Comparison of ENCODE assay signal across 9 mouse cellular contexts in the genomic region with DNA sequence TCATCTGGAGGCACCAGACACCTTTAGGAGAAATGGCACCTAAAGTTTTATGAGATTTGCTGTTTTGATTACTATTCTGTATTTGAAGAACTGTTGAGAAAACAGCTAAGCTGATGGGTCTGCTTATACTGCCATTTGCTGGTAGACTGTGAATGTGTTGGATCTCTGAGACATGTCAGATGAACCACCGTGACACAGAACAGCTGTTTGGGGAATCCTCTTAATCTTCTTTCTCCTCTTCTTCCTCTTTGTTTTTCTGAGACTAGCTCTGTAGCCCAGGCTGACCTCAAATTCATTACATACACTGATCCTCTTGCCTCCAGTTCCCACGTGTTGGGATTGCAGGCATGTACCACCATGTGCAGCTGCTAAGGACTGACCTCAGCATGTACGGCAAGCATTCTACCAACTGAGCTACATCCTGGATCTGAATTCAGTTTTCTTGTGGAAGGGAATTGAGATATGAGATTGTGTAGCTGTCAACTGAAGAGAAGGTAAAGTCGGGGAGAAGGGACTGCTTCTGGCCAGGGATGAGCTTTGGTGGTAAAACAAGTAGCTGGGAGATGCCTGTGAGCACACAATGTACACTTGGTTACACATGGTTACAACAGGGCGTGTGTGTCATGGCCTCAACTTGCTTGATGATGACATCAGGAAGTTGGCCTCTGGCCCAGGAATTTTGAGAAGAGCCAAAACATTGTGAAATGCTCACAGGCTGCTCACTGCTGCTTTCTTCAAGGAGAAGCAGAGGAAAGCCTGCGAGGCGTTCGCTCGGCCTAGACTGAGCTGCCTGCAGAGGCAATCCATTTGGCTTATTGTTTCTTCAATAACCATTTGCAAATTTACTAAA. TPM values are rescaled to one million over a fixed set of nuclear protein-coding genes. Genes with fewer than 3 reads are reported as not detected.
DNase-seq lines count a peak whose midpoint lies in the region; ATAC-seq and TF ChIP-seq lines count a peak whose summit lies in the region.
"Had no signal": no experiment of that assay in that cellular context is flagged by ENCODE, and none has a peak within 500 bp of the region (broad histone marks: within the 10 kb centered on the region; RNA-seq: fewer than 3 reads in every experiment).

No protein-coding gene starts in this region.

- ATAC-seq in heart, embryonic 12.5 days (ENCODE audit: insufficient number of reproducible peaks, low FRiP score) = peak; percentile 67
- peak; percentile 47; the same call in 1 of the 2 replicates for ATAC-seq in limb, embryonic 14.5 days (ENCODE audit: low FRiP score, low read depth)

- peaks cover 16% of the 10 kb centered on the region; the same call in 1 of the 2 replicates for H3K4me1 ChIP-seq in heart, embryonic 12.5 days (replicated peaks)
- no peaks in the 10 kb centered on the region for H3K4me1 ChIP-seq in limb, embryonic 14.5 days (ENCODE audit: control insufficient read depth, insufficient read depth, low read length)
- H3K4me1 ChIP-seq: limb, embryonic 12.5 days had no signal

- no peak overlapping the region for H3K4me3 ChIP-seq in heart, embryonic 12.5 days
- no peak overlapping the region for H3K4me3 ChIP-seq in limb, embryonic 14.5 days (replicated peaks; ENCODE audit: low read length)
- H3K4me3 ChIP-seq: limb, embryonic 12.5 days had no signal

- 53% methylated on average over 9 of the region's 9 CpGs for WGBS in heart, embryonic 12.5 days
- WGBS in limb, embryonic 14.5 days = 66% methylated on average over 9 of the region's 9 CpGs

- no peaks in the 10 kb centered on the region for H3K9me3 ChIP-seq in heart, embryonic 12.5 days (replicated peaks)
- H3K9me3 ChIP-seq in limb, embryonic 14.5 days (ENCODE audit: control insufficient read depth, low read length) = no peaks in the 10 kb centered on the region
- H3K9me3 ChIP-seq: limb, embryonic 12.5 days had no signal

- no peak for TF ChIP-seq POLR2A in limb, embryonic 14.5 days (IDR thresholded peaks at IDR 0.05; ENCODE audit: borderline replicate concordance, extremely low read depth, insufficient read depth, insufficient read length)

- H3K27ac ChIP-seq in heart, embryonic 12.5 days (ENCODE audit: poor library complexity, severe bottlenecking) = no peak overlapping the region
- H3K27ac ChIP-seq in limb, embryonic 14.5 days (replicated peaks; ENCODE audit: low read depth, low read length) = no peak overlapping the region
- H3K27ac ChIP-seq: limb, embryonic 12.5 days had no signal

- no peak overlapping the region for H3K4me2 ChIP-seq in heart, embryonic 12.5 days
- no peak overlapping the region for H3K4me2 ChIP-seq in limb, embryonic 14.5 days (replicated peaks; ENCODE audit: low read depth, low read length, severe bottlenecking)
- H3K4me2 ChIP-seq: limb, embryonic 12.5 days had no signal

- peak; percentile 8 for DNase-seq in right cerebral cortex, adult 18-20 months
- DNase-seq in right cerebral cortex, postnatal 36 days (ENCODE audit: low spot score in 2 of 2) = no peak
- DNase-seq in cerebellum, adult 9-11 months = peak; percentile 22
- DNase-seq in limb, embryonic 14.5 days (ENCODE audit: low spot score) = peak; percentile 69
- DNase-seq in ovary, postnatal 14 days (ENCODE audit: low spot score) = peak; percentile 80
- no peak for DNase-seq in embryo, embryonic 10.5 days (ENCODE audit: low spot score)
- no peak for DNase-seq in embryo, embryonic 9.5 days (ENCODE audit: extremely low spot score)

- no peaks in the 10 kb centered on the region for H3K36me3 ChIP-seq in heart, embryonic 12.5 days
- no peaks in the 10 kb centered on the region for H3K36me3 ChIP-seq in limb, embryonic 14.5 days (ENCODE audit: control insufficient read depth, insufficient read depth, low read length)
- H3K36me3 ChIP-seq: limb, embryonic 12.5 days had no signal

- H3K27me3 ChIP-seq in heart, embryonic 12.5 days (replicated peaks) = 0 out of 2 replicates have a peak, but pooled peaks cover 3% of the 10 kb centered on the region
- H3K27me3 ChIP-seq in limb, embryonic 14.5 days (ENCODE audit: control insufficient read depth, insufficient read depth, low read length) = no peaks in the 10 kb centered on the region
- H3K27me3 ChIP-seq: limb, embryonic 12.5 days had no signal

- H3K9ac ChIP-seq in heart, embryonic 12.5 days = no peak overlapping the region
- H3K9ac ChIP-seq in limb, embryonic 14.5 days (ENCODE audit: low read depth, low read length, severe bottlenecking) = no peak overlapping the region
- H3K9ac ChIP-seq: limb, embryonic 12.5 days had no signal

RNA-seq across cellular contexts. Expression of a gene that starts 3.9 kb away (rescaled TPM):
- not detected in 2 replicates for polyA plus RNA-seq in heart, embryonic 12.5 days (2016; fragmentation: Nextera tagmentation; extraction: Ambion mirVana)
- 0.17 and 0.28 TPM in 2 replicates for polyA plus RNA-seq in limb, embryonic 14.5 days (2012; rRNA removed)
- polyA plus RNA-seq in limb, embryonic 14.5 days (2014; fragmentation: Nextera tagmentation; extraction: Ambion mirVana) = not detected in 2 replicates
- polyA plus RNA-seq: limb, embryonic 12.5 days had no signal

RNA-seq across cellular contexts. Expression of a gene that starts 9.0 kb away (rescaled TPM):
- polyA plus RNA-seq in heart, embryonic 12.5 days (2016; fragmentation: Nextera tagmentation; extraction: Ambion mirVana) = not detected in 2 replicates
- polyA plus RNA-seq in limb, embryonic 14.5 days (2012; rRNA removed) = 0.11 TPM in 1 of 2 replicates, not detected in the other
- polyA plus RNA-seq in limb, embryonic 14.5 days (2014; fragmentation: Nextera tagmentation; extraction: Ambion mirVana) = not detected in 2 replicates
- polyA plus RNA-seq: limb, embryonic 12.5 days had no signal

RNA-seq across cellular contexts. Expression of a gene that starts 23.1 kb away (rescaled TPM):
- 4.7 and 5.5 TPM in 2 replicates for polyA plus RNA-seq in heart, embryonic 12.5 days (2016; fragmentation: Nextera tagmentation; extraction: Ambion mirVana)
- 17.7 and 18.3 TPM in 2 replicates for polyA plus RNA-seq in limb, embryonic 14.5 days (2012; rRNA removed)
- polyA plus RNA-seq in limb, embryonic 14.5 days (2014; fragmentation: Nextera tagmentation; extraction: Ambion mirVana) = 7.4 and 8.8 TPM in 2 replicates

RNA-seq across cellular contexts. Expression of a gene that starts 38.1 kb away (rescaled TPM):
- not detected in 2 replicates for polyA plus RNA-seq in heart, embryonic 12.5 days (2016; fragmentation: Nextera tagmentation; extraction: Ambion mirVana)
- not detected in 2 replicates for polyA plus RNA-seq in limb, embryonic 14.5 days (2012; rRNA removed)
- not detected in 2 replicates for polyA plus RNA-seq in limb, embryonic 14.5 days (2014; fragmentation: Nextera tagmentation; extraction: Ambion mirVana)
- polyA plus RNA-seq: limb, embryonic 12.5 days had no signal

RNA-seq across cellular contexts. Expression of a gene that starts 46.8 kb away (rescaled TPM):
- polyA plus RNA-seq in heart, embryonic 12.5 days (2016; fragmentation: Nextera tagmentation; extraction: Ambion mirVana) = 213 and 219 TPM in 2 replicates
- polyA plus RNA-seq in limb, embryonic 14.5 days (2012; rRNA removed) = 176 and 232 TPM in 2 replicates
- 152 and 159 TPM in 2 replicates for polyA plus RNA-seq in limb, embryonic 14.5 days (2014; fragmentation: Nextera tagmentation; extraction: Ambion mirVana)

Comparison
In these comparisons a context has a peak if more than half of its experiments do, and no peak if none do; other contexts are left out.
1. DNase-seq: peak in right cerebral cortex, adult 18-20 months (single experiment), cerebellum, adult 9-11 months (single experiment), limb, embryonic 14.5 days (single experiment) and ovary, postnatal 14 days (single experiment); none in right cerebral cortex, postnatal 36 days (0 of 2), embryo, embryonic 10.5 days (single experiment) and embryo, embryonic 9.5 days (single experiment).